Mouse (Mus musculus) stomach, embryonic 15.5 days (tissue): ENCODE data around the gene Vmn1r35. TPM values are rescaled to one million over a fixed set of nuclear protein-coding genes. Genes with fewer than 3 reads are reported as not detected.
"Not testable (repeated sequence)": the region's sequence is repeated elsewhere in the genome, so short reads cannot be mapped to it uniquely, and the experiment has no call there.

Experiments
- ATAC-seq: fragments of 200-750 bp; cut with Nextera tagmentation; 2 replicates; pipeline ENCODE4 v1.8.0; 2017; ENCODE audit warnings: low read depth, moderate number of reproducible peaks, moderate TSS enrichment; ENCODE audit not compliant: insufficient read depth, low FRiP score
- H3K27ac ChIP-seq: fragments of 300-500 bp; sonication (generic); 2 replicates; pipeline ENCODE4 v1.5.1; 2015; ENCODE audit warnings: mild to moderate bottlenecking, inconsistent platforms
- H3K27me3 ChIP-seq: fragments of 300-500 bp; sonication (generic); replicated peaks from 2 replicates; pipeline ENCODE4 v1.6.1; 2015; ENCODE audit warnings: inconsistent platforms
- H3K36me3 ChIP-seq: fragments of 300-500 bp; sonication (generic); 2 replicates; pipeline ENCODE4 v1.6.1; 2015; ENCODE audit warnings: inconsistent platforms
- H3K4me1 ChIP-seq: fragments of 300-500 bp; sonication (generic); 2 replicates; pipeline ENCODE4 v1.6.1; 2015; ENCODE audit warnings: inconsistent platforms
- H3K4me2 ChIP-seq: fragments of 300-500 bp; sonication (generic); 2 replicates; pipeline ENCODE4 v1.6.1; 2015; ENCODE audit warnings: mild to moderate bottlenecking, inconsistent platforms
- H3K4me3 ChIP-seq: fragments of 300-500 bp; sonication (generic); replicated peaks from 2 replicates; pipeline ENCODE4 v1.5.1; 2015; ENCODE audit warnings: inconsistent platforms
- H3K9ac ChIP-seq: fragments of 300-500 bp; sonication (generic); 2 replicates; pipeline ENCODE4 v1.6.1; 2015; ENCODE audit warnings: inconsistent platforms
- H3K9me3 ChIP-seq: fragments of 300-500 bp; sonication (generic); 2 replicates; pipeline ENCODE4 v1.6.1; 2016; ENCODE audit warnings: inconsistent platforms
- WGBS: fragments of 180-500 bp; shearing (Covaris S2); methylation state at CpG from one replicate; pipeline ENCODE4 v1.1.7; 2015; 5-methylcytosine and 5-hydroxymethylcytosine counted together
- polyA plus RNA-seq: library from polyadenylated mRNA; unstranded; fragments of >200 nt; fragmentation: Nextera tagmentation; extraction: Ambion mirVana; gene quantifications from 2 replicates; pipeline ENCODE4 v1.2.1, GENCODE M21; 2015

The Vmn1r35 gene
- polyA plus RNA-seq = not detected in 2 replicates

- Histone ChIP-seq H3K9ac (no peak within 1 kb of the TSS), H3K4me1 (no peaks in the 10 kb centered on the region), H3K27me3 (no peaks in the 10 kb centered on the region), H3K9me3 (no peaks in the 10 kb centered on the region), H3K4me3 (no peak within 1 kb of the TSS), H3K4me2 (no peak within 1 kb of the TSS), H3K27ac (no peak within 1 kb of the TSS), H3K36me3 (no peaks in the 10 kb centered on the region)
- ATAC-seq = no peak
- 79% methylated on average over 3 of the region's 3 CpGs for WGBS
These were observed at the start of gene Vmn1r35 for GRCm38 (mm10) chr6:66685806-66686205. Gene Vmn1r35, minus strand, starts transcription at chr6:66685906.

DNA sequence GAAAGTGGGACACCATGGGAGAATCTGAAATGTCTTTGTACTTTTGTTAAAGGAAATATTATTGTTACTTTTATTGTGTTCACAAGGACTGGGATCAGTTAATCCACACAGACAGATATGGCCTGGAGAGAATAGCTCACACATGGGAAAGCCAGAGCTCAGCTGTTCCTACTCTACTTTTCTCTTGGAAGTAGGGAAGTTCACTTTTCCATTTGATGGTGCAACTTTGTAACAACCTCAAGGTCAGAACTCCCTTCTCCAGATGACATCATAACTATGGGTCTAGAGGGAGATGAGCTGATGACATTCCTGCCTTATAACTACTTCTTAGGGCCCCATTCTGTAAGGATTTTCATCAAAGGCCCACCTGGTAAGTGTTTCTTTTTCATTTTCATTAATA lies 43.4 kb upstream of the Vmn1r35 start, which contains the start of gene Vmn1r37:
Gene Vmn1r37, plus strand, starts transcription at position 301 of the 400 bp plus-strand sequence.
- H3K27me3 ChIP-seq = not testable (repeated sequence)

GRCm38 (mm10) chr6:66719068-66719467 lies 33.4 kb upstream of the Vmn1r35 start, which contains the start of gene Vmn1r36:
Gene Vmn1r36, minus strand, starts transcription at chr6:66719168.
- 61% methylated on average over 2 of the region's 2 CpGs for WGBS

More for the DNA sequence above, 43.4 kb upstream of the Vmn1r35 start, which contains the start of gene Vmn1r37:
- H3K4me3 ChIP-seq, ATAC-seq, H3K9me3 ChIP-seq, H3K9ac ChIP-seq, H3K4me2 ChIP-seq, H3K4me1 ChIP-seq, H3K36me3 ChIP-seq, H3K27ac ChIP-seq: not testable (repeated sequence)

DNA sequence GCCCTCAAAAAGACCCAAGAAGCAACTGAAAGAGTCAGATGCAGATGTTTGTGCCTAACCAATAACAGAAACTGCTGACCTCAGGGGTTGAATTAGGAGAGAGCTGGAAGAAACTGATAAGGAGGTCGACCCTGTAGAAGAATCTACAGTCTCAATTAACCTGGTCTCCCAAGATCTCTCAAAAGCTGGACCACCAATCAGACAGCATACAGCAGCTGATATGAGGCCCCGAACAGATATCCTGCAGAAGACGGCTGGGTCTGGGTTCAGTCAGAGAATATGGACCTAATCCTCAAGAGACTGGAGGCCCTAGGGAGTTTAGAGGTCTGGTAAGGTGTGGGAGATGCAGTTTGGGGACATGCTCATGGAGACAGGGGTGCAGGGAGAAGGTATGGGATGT lies 28.1 kb upstream of the Vmn1r35 start:
- Histone ChIP-seq H3K4me2 (no peak overlapping the region), H3K9me3 (no peaks in the 10 kb centered on the region; the same call in 1 of the 2 replicates), H3K36me3 (no peaks in the 10 kb centered on the region), H3K4me1 (no peaks in the 10 kb centered on the region), H3K27me3 (no peaks in the 10 kb centered on the region), H3K9ac (no peak overlapping the region), H3K27ac (no peak overlapping the region), H3K4me3 (no peak overlapping the region)
- no peak for ATAC-seq
- WGBS = 63% methylated on average over 3 of the region's 3 CpGs

More at GRCm38 (mm10) chr6:66719068-66719467, 33.4 kb upstream of the Vmn1r35 start, which contains the start of gene Vmn1r36:
- not testable (repeated sequence) for H3K4me3 ChIP-seq, H3K36me3 ChIP-seq, ATAC-seq, H3K4me2 ChIP-seq, H3K4me1 ChIP-seq, H3K27ac ChIP-seq, H3K9ac ChIP-seq, H3K9me3 ChIP-seq, H3K27me3 ChIP-seq

DNA sequence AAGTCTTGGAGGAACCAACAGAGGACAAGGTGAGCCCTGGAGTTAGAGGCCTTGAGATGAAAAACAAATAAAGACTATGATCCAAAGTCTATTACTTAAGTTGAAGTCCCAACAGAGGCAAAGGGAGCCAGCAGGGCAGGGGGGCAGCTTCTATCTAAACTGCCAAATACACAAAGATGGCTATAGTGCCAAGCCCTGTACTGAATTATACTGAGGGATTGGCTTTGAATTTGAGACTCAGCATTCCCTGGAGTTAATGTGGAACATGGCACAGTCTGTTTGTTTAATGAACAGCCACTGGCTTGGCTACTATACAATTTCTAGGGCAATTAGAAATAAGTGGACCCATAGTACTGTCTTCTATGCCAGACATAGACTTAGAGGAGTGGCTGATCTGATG lies 23.2 kb upstream of the Vmn1r35 start:
- Histone ChIP-seq H3K4me3 (no peak overlapping the region), H3K9ac (no peak overlapping the region), H3K4me1 (no peaks in the 10 kb centered on the region), H3K4me2 (no peak overlapping the region), H3K36me3 (no peaks in the 10 kb centered on the region), H3K9me3 (no peaks in the 10 kb centered on the region; the same call in 1 of the 2 replicates), H3K27ac (no peak overlapping the region), H3K27me3 (no peaks in the 10 kb centered on the region)
- no peak for ATAC-seq

DNA sequence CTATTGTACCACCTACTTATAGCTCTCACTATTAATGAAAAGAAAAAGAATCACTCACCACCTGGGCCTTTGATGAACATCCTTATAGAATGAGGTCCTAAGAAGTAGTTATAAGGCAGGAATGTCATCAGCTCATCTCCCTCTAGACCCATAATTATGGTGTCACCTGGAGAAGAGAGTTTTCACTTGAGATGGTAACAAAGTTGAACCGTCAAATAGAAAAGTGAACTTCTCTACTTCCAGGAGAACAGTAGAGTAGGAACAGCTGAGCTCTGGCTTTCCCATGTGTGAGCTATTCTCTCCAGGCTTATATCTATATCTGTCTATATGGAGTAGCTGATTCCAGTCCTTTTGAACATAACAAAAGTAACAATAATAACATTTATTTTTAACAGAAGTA lies 41.9 kb downstream of the Vmn1r35 start, which contains the start of gene Vmn1r34:
Gene Vmn1r34, minus strand, starts transcription at position 101 of the 400 bp plus-strand sequence.
- WGBS = 95% methylated on average over 1 of the region's 1 CpGs
- H3K27me3 ChIP-seq = no peaks in the 10 kb centered on the region
- no peaks in the 10 kb centered on the region for H3K9me3 ChIP-seq

More for the DNA sequence above, 41.9 kb downstream of the Vmn1r35 start, which contains the start of gene Vmn1r34:
- Histone ChIP-seq H3K4me1 (no peaks in the 10 kb centered on the region), H3K4me3 (no peak within 1 kb of the TSS), H3K27ac (no peak within 1 kb of the TSS), H3K9ac (no peak within 1 kb of the TSS), H3K4me2 (no peak within 1 kb of the TSS), H3K36me3 (no peaks in the 10 kb centered on the region)
- no peak for ATAC-seq

Other genes starting within 250 kb of the Vmn1r35 start
- 94.1 and 98.7 TPM in 2 replicates for gene Mad2l1, start 150.5 kb downstream of the Vmn1r35 start, polyA plus RNA-seq
- 0.09 and 0.10 TPM in 2 replicates for gene Vmn1r32, start 125.8 kb downstream of the Vmn1r35 start, polyA plus RNA-seq
- gene Vmn1r33, start 67.6 kb downstream of the Vmn1r35 start, polyA plus RNA-seq = not detected in 2 replicates
- not detected in 2 replicates for gene Vmn1r34, start 42.0 kb downstream of the Vmn1r35 start, polyA plus RNA-seq
- gene Vmn1r36, start 33.3 kb upstream of the Vmn1r35 start, polyA plus RNA-seq = not detected in 2 replicates
- not detected in 2 replicates for gene Vmn1r37, start 43.5 kb upstream of the Vmn1r35 start, polyA plus RNA-seq
- gene Vmn1r38, start 96.7 kb upstream of the Vmn1r35 start, polyA plus RNA-seq = not detected in 2 replicates
- gene Vmn1r39, start 124.7 kb upstream of the Vmn1r35 start, polyA plus RNA-seq = not detected in 2 replicates
- 103 and 105 TPM in 2 replicates for gene Gng12, start 210.5 kb upstream of the Vmn1r35 start, polyA plus RNA-seq